Comparison of ENCODE assay signal across 27 mouse cellular contexts in the genomic region with DNA sequence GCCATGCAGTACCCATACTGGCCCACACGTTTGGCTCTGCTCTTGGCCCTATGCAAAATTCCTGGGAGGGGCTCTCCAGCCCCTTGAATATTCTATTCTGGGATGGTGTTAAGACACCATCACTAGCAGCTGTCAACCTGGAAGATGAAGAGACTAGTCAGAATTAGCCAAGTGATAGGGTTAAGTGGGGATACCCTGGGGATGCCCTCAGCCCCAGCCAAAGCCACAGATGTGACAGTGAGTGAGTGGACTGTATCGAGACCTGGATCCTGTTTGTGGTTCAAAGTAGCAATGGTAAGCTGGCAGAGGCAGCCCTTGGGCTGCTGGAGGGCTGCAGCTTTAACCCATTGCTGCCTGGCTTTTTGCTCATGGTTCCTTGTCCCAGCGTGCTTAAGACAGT. TPM values are rescaled to one million over a fixed set of nuclear protein-coding genes. Genes with fewer than 3 reads are reported as not detected.
"Had no signal": no experiment of that assay in that cellular context is flagged by ENCODE, and none has a peak within 500 bp of the region (broad histone marks: within the 10 kb centered on the region; RNA-seq: fewer than 3 reads in every experiment).

No protein-coding gene starts in this region.

- H3K4me1 ChIP-seq: lung, embryonic 15.5 days; midbrain, embryonic 12.5 days; neural tube, embryonic 13.5 days; neural tube, embryonic 15.5 days had no signal

- H3K9ac ChIP-seq: lung, embryonic 15.5 days; midbrain, embryonic 12.5 days; neural tube, embryonic 13.5 days; neural tube, embryonic 15.5 days had no signal

- H3K9me3 ChIP-seq: lung, embryonic 15.5 days; megakaryocyte, embryonic 14.5 days; midbrain, embryonic 12.5 days; neural tube, embryonic 13.5 days; neural tube, embryonic 15.5 days had no signal

- H3K4me3 ChIP-seq: lung, embryonic 15.5 days; midbrain, embryonic 12.5 days; myocyte; neural tube, embryonic 13.5 days; neural tube, embryonic 15.5 days had no signal

- DNase-seq: lung, adult 2 months; lung, postnatal 14 days; lung, postnatal 36 days; midbrain, embryonic 14.5 days; retina, postnatal 1 day; right cerebral cortex, adult 18-20 months; right cerebral cortex, postnatal 25 days; right cerebral cortex, postnatal 4 days; spleen, adult 18-20 months; thymus, adult 18-20 months; thymus, postnatal 14 days; thymus, postnatal 36 days had no signal

- H3K27ac ChIP-seq: lung, embryonic 15.5 days; macrophage; midbrain, embryonic 12.5 days; neural tube, embryonic 13.5 days; neural tube, embryonic 15.5 days had no signal

- H3K4me2 ChIP-seq: lung, embryonic 15.5 days; midbrain, embryonic 12.5 days; neural tube, embryonic 13.5 days; neural tube, embryonic 15.5 days had no signal

- H3K36me3 ChIP-seq: lung, embryonic 15.5 days; midbrain, embryonic 12.5 days; neural tube, embryonic 13.5 days; neural tube, embryonic 15.5 days had no signal

- H3K27me3 ChIP-seq: lung, embryonic 15.5 days; midbrain, embryonic 12.5 days; neural tube, embryonic 13.5 days; neural tube, embryonic 15.5 days had no signal

- ATAC-seq: lung, postnatal 0 days; midbrain, embryonic 16.5 days had no signal

RNA-seq across cellular contexts. Expression of a gene that starts 23.8 kb away (rescaled TPM):
- total RNA-seq: megakaryocyte progenitor cell, adult 5-6 weeks had no signal
- polyA plus RNA-seq: lung, adult 2 months; lung, embryonic 15.5 days; lung, postnatal 0 days; macrophage; midbrain, embryonic 12.5 days; midbrain, embryonic 14.5 days; midbrain, embryonic 16.5 days; neural tube, embryonic 11.5 days; neural tube, embryonic 13.5 days; neural tube, embryonic 15.5 days; small intestine, adult 2 months; stomach, embryonic 16.5 days; thymus, postnatal 0 days had no signal

RNA-seq across cellular contexts. Expression of a gene that starts 50.7 kb away (rescaled TPM):
- polyA plus RNA-seq: lung, adult 2 months; lung, postnatal 0 days; small intestine, adult 2 months; stomach, embryonic 14.5 days; thymus, postnatal 0 days had no signal
